Mouse (Mus musculus) B cell, adult 67 days (primary cell): ENCODE measurements around the gene Card9. TPM values are rescaled to one million over a fixed set of nuclear protein-coding genes. Genes with fewer than 3 reads are reported as not detected.

Experiments used
- total RNA-seq, 2 experiments: library from RNA; stranded (reverse); gene quantifications; 4 replicates each; pipeline ENCODE4 v1.2.4; 2023

Gene Card9
- not detected for total RNA-seq

DNA sequence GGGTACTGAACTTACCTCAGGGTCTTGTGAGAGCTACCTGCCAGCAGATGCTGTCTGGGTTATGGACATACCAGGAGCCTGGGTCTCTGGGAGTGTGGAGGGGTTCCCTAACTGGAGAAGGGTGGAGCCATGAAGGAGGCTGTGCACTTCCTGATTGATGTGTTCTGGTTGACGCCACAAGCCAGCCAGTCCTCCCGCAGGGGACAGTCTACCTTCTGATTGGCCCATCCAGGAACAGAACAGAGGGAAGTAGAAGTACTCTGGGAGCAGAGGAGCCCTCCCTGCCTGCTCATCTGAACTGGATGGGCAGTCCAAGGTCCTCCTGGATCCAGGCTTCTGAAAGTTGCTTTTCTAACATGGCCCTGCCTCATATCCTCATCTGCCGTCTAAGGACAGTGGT, at the start of gene Card9:
TSS of gene Card9 (minus strand) at position 147 of the 400 bp plus-strand sequence.

GRCm38 (mm10) chr2:26408515-26409356, 48.0 kb upstream of the Card9 start, which contains the start of gene Inpp5e:
Gene Inpp5e, minus strand, starts transcription at chr2:26409203.

GRCm38 (mm10) chr2:26389154-26389690, 28.5 kb upstream of the Card9 start, which contains the start of the genes Entr1 and Pmpca:
Gene Entr1, minus strand, starts transcription at chr2:26389316.
Gene Pmpca, plus strand, starts transcription at chr2:26389339.

GRCm38 (mm10) chr2:26380131-26380771, 19.5 kb upstream of the Card9 start, which contains the start of gene Snapc4:
Gene Snapc4, minus strand, starts transcription at chr2:26380653.

GRCm38 (mm10) chr2:26351358-26352290, 9.1 kb downstream of the Card9 start, which contains the start of gene Dnlz:
Gene Dnlz, minus strand, starts transcription at chr2:26352110.

GRCm38 (mm10) chr2:26315072-26315924, 45.4 kb downstream of the Card9 start, which contains the start of gene Gpsm1:
Gene Gpsm1, plus strand, starts transcription at chr2:26315515.

Other genes starting within 250 kb of the Card9 start
- gene Nacc2, start 237.7 kb downstream of the Card9 start, total RNA-seq = 1 to 10 TPM in 1 of 2 experiments, under 1 TPM in 1; 0.42 to 1.9 TPM
- not detected for gene Lhx3, start 152.6 kb downstream of the Card9 start, total RNA-seq
- gene Qsox2, start 123.4 kb downstream of the Card9 start, total RNA-seq = 1 to 10 TPM; 8.6 to 8.9 TPM
- not detected for gene Ccdc187, start 66.4 kb downstream of the Card9 start, total RNA-seq
- 10 to 100 TPM; 32.2 to 32.4 TPM for gene Gpsm1, start 45.4 kb downstream of the Card9 start, total RNA-seq
- 10 to 100 TPM; 10.7 to 11.2 TPM for gene Dnlz, start 8.8 kb downstream of the Card9 start, total RNA-seq
- 100 to 1,000 TPM; 107 to 122 TPM for gene Snapc4, start 19.7 kb upstream of the Card9 start, total RNA-seq
- 100 to 1,000 TPM; 138 to 150 TPM for gene Entr1, start 28.4 kb upstream of the Card9 start, total RNA-seq
- 10 to 100 TPM; 89.9 to 99.2 TPM for gene Pmpca, start 28.4 kb upstream of the Card9 start, total RNA-seq
- gene Inpp5e, start 48.3 kb upstream of the Card9 start, total RNA-seq = 10 to 100 TPM; 35.6 to 36.4 TPM
- 100 to 1,000 TPM in 1 of 2 experiments, 10 to 100 TPM in 1; 80.5 to 105 TPM for gene Sec16a, start 84.3 kb upstream of the Card9 start, total RNA-seq
- 10 to 100 TPM; 33.9 to 35.8 TPM for gene Notch1, start 155.7 kb upstream of the Card9 start, total RNA-seq
- 1 to 10 TPM in 1 of 2 experiments, not detected in 1; 1.6 TPM for gene Egfl7, start 219.1 kb upstream of the Card9 start, total RNA-seq
- not detected for gene Gm20532, start 225.7 kb upstream of the Card9 start, total RNA-seq
- 10 to 100 TPM; 22.7 to 24.5 TPM for gene Agpat2, start 243.5 kb upstream of the Card9 start, total RNA-seq